Mouse (Mus musculus) right cerebral cortex, postnatal 10 days (tissue): ENCODE results near the gene Vac14.

Experiments used
- DNase-seq, 2 experiments: peaks; one replicate each; pipeline ENCODE4 v3.0.0; 2021; ENCODE audit warnings: low spot score in 2 of 2

The Vac14 gene

GRCm38 (mm10) chr8:110746661-110747060 lies 128.3 kb downstream of the Vac14 start:
- DNase-seq, result no peak

- peak in 1 of 2 experiments; percentile 53 for DNase-seq
Measured at GRCm38 (mm10) chr8:110749500-110750170, 131.2 kb downstream of the Vac14 start.

GRCm38 (mm10) chr8:110750269-110750668 lies 131.9 kb downstream of the Vac14 start:
- DNase-seq, result no peak

GRCm38 (mm10) chr8:110751490-110751889 lies 133.1 kb downstream of the Vac14 start:
- no peak for DNase-seq

GRCm38 (mm10) chr8:110754713-110755112 lies 136.3 kb downstream of the Vac14 start:
- DNase-seq, result peak; percentile 52 to 64

GRCm38 (mm10) chr8:110755511-110756170 lies 137.3 kb downstream of the Vac14 start:
- DNase-seq, result peak; percentile 71 to 76

GRCm38 (mm10) chr8:110756196-110756595 lies 137.8 kb downstream of the Vac14 start:
- DNase-seq, result no peak

- DNase-seq, result no peak
Measured at GRCm38 (mm10) chr8:110760280-110760940, 142.0 kb downstream of the Vac14 start.

- no peak for DNase-seq
Measured at GRCm38 (mm10) chr8:110761185-110761584, 142.8 kb downstream of the Vac14 start.

- no peak for DNase-seq
Measured at GRCm38 (mm10) chr8:110761988-110762387, 143.6 kb downstream of the Vac14 start.

- DNase-seq, result no peak
Measured at GRCm38 (mm10) chr8:110764671-110765070, 146.3 kb downstream of the Vac14 start.

- DNase-seq, result no peak
Measured at GRCm38 (mm10) chr8:110767261-110767660, 148.9 kb downstream of the Vac14 start.
